Mouse (Mus musculus): Measurements from ENCODE around the gene Dpagt1. TPM values are rescaled to one million over a fixed set of nuclear protein-coding genes. Genes with fewer than 3 reads are reported as not detected.
A peak's percentile ranks its signal among the peaks of the same experiment; 100 is the strongest.
"Not testable (repeated sequence)": the region's sequence is repeated elsewhere in the genome, so short reads cannot be mapped to it uniquely, and the experiment has no call there.

The Dpagt1 gene
- polyA plus RNA-seq, 1 experiment from 2014 or later = 35.2 TPM

DNA sequence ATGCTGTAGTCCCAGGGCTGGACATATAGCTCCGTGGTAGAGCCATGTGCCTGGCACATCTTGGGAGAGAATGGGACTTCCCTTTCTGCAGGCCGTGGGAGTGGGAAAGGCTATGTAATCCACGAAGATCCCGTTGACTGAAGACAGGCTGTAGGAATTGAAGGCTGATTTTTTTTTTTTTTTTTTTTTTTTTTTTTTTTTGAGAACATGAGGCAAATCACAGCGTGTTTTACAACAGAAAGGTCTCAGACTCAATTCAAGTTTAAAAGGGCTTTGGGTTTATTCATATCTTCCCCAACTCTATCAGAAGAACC, 10.2 kb downstream of the Dpagt1 start:
- DNase-seq (ENCODE audit: low spot score) = peak; percentile 71
- Histone ChIP-seq H3K4me3 (peak overlapping the region; percentile 92), H3K4me1 (peaks cover 15% of the 10 kb centered on the region), H3K36me3 (peaks cover 68% of the 10 kb centered on the region), H3K27ac (peak overlapping the region; percentile 97), H3K9me3 (no peaks in the 10 kb centered on the region), H3K27me3 (ENCODE audit: insufficient read depth, poor library complexity, severe bottlenecking) (no peaks in the 10 kb centered on the region)
- WGBS = 4% methylated on average over 5 of the region's 5 CpGs

DNA sequence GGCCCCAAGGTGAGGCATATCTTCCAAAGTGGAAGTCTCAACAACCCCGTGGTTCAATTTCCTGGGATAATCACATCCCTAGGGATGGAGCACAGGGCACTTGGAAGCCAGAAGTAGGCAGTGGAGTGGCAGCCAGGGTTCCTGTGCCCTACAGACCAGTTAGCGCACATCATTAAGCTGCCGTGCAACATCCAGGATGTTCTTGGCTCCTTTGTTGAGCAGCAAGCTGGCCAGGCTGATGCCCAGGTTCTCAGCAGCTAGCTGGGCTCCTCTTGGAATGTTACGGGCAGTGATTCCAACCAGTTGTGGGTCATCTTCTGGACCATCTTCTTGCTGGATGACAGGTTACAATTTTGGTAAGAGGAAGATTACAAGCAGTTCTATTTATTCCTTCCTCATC, 10.7 kb downstream of the Dpagt1 start:
- Histone ChIP-seq H3K4me3 (peak overlapping the region; percentile 92), H3K4me1 (peaks cover 15% of the 10 kb centered on the region), H3K36me3 (peaks cover 68% of the 10 kb centered on the region)
- H3K9me3 ChIP-seq; H3K27ac ChIP-seq; H3K27me3 ChIP-seq (ENCODE audit: insufficient read depth, poor library complexity, severe bottlenecking): not testable (repeated sequence)
- WGBS = 51% methylated on average over 4 of the region's 4 CpGs
- DNase-seq (ENCODE audit: low spot score) = peak; percentile 73

DNA sequence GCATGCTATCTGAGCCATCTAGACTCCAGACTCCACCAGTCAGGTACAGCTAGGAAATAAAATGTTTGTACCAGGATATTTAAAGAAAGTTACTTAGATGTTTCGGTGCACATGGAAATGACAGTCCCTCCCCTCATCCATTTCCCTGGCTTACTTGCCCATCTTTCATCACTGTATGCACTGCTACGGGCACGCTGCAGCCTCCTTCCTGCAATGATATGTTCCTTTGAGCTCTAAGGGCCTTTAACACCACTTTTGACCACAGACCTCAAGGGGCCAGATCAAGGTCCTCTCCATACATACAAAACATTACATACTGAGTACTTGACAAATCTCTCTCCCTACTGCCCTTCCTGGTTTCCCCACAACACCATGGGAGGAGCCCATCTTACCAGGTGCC, 11.1 kb downstream of the Dpagt1 start:
- peak overlapping the region; percentile 92 for H3K4me3 ChIP-seq
- 69% methylated on average over 3 of the region's 3 CpGs for WGBS
- DNase-seq (ENCODE audit: low spot score) = peak; percentile 68
- no peaks in the 10 kb centered on the region for H3K9me3 ChIP-seq
- peaks cover 67% of the 10 kb centered on the region for H3K36me3 ChIP-seq
- no peaks in the 10 kb centered on the region for H3K27me3 ChIP-seq (ENCODE audit: insufficient read depth, poor library complexity, severe bottlenecking)
- H3K4me1 ChIP-seq = peaks cover 20% of the 10 kb centered on the region
- no peak overlapping the region for H3K27ac ChIP-seq

DNA sequence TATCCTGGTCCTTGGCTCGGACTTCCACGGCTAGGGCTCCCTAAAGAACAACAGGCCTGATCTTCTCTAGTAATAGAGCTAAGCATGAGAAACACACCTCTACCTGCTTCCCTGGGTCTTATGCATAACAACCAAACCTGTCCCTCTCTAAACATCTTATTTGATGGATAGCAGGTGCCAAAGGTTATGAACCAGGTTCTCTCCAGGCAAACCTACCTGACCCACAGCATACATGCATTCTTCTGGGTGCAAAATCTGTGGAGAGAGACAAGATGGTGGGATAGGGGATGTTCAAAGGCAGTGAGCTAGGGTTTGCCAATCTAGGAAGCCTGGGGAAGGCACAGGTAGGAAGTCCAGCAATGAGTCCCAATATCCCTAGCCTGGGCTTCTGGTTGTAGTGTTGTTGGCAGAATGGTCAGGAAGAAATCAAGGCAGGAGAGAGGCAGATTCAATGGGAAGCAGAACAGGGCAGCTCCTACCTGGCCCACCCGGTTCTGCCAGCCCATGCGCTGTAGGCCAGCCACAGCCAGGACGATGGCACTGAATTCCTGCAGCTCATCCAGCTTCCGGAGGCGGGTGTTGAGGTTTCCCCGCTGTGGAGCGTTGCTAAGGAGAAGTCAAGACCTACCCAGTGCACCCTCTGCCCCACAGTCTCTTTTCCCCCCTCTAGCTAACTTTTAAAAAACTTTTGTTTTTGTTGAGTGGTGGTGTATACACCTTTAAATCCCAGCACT, 11.8 kb downstream of the Dpagt1 start:
- Histone ChIP-seq H3K27me3 (ENCODE audit: insufficient read depth, poor library complexity, severe bottlenecking) (no peaks in the 10 kb centered on the region), H3K36me3 (peaks cover 61% of the 10 kb centered on the region), H3K27ac (0 out of 2 replicates have a peak overlapping the region, but pooled peaks have one; percentile 7), H3K4me3 (peak overlapping the region; percentile 92), H3K9me3 (no peaks in the 10 kb centered on the region), H3K4me1 (peaks cover 26% of the 10 kb centered on the region)
- peak; percentile 72 for DNase-seq (ENCODE audit: low spot score)
- WGBS = 62% methylated on average over 9 of the region's 9 CpGs

DNA sequence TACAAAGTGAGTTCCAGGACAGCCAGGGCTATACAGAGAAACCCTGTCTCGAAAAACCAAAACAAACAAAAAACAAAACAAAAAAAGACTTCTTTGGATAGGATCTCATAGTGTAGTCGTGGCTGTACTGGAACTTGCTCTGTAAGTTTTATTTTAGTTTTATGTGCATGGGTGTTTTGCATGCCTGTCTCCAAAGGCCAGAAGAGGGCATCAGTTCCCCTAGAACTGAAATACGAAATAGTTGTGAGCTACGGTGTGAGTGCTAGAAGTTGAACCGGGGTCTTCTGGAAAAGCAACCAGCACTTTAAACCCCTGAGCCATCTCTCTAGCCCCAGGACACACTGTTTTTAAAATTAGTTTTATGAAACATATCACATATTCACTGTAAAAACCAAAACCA, 12.8 kb downstream of the Dpagt1 start:
- Histone ChIP-seq H3K27me3 (ENCODE audit: insufficient read depth, poor library complexity, severe bottlenecking) (no peaks in the 10 kb centered on the region), H3K36me3 (peaks cover 52% of the 10 kb centered on the region), H3K9me3 (no peaks in the 10 kb centered on the region), H3K4me3 (no peak overlapping the region), H3K4me1 (peaks cover 33% of the 10 kb centered on the region), H3K27ac (no peak overlapping the region)
- WGBS = 81% methylated on average over 5 of the region's 5 CpGs
- DNase-seq (ENCODE audit: low spot score) = peak; percentile 71

DNA sequence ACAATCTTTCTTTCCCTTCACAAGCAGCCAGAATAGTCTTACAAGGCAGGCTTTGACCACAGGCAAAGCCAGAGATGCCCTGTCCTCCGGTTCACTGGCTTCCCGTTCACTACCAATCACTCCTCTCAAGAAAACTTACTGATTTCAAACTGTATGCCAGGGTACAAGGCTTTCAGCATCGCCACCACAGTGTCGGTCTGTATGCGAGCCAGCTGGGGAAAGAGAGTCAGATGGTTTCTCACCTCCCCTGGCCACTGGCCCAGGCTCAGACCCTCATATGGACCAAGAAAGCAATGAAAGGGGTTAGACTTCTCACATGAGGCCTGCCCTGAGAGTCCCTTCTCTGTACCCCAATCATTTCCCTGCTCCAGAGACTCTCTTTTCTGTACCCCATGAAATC, 15.7 kb downstream of the Dpagt1 start:
- Histone ChIP-seq H3K4me3 (peak overlapping the region; percentile 80), H3K27ac (peak overlapping the region; percentile 99), H3K9me3 (no peaks in the 10 kb centered on the region), H3K36me3 (peaks cover 51% of the 10 kb centered on the region), H3K27me3 (ENCODE audit: insufficient read depth, poor library complexity, severe bottlenecking) (no peaks in the 10 kb centered on the region), H3K4me1 (peaks cover 38% of the 10 kb centered on the region)
- WGBS = 86% methylated on average over 5 of the region's 5 CpGs
- DNase-seq (ENCODE audit: low spot score) = peak; percentile 74

DNA sequence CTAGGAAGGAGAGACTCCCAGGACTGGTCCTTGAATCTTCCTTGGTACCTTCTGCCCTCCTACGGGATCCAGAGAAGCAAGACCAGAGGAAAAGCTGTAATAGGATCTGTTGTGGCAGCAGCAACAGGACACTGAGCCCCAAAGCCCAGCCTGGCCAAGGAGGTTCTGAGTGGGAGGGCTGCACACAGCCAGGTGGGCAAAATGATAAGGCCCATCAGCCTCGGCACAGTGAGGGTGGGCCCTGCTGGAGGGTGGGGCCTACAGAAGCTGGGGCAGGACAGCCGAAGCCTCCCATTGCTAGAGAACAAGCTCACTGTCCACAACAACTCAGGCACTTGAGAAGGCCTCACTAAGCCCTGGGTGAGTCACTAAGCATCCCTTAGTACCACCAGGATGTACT, 16.4 kb downstream of the Dpagt1 start:
- peak overlapping the region; percentile 80 for H3K4me3 ChIP-seq
- peak overlapping the region; percentile 99 for H3K27ac ChIP-seq
- H3K9me3 ChIP-seq = no peaks in the 10 kb centered on the region
- no peaks in the 10 kb centered on the region for H3K27me3 ChIP-seq (ENCODE audit: insufficient read depth, poor library complexity, severe bottlenecking)
- peak; percentile 94 for DNase-seq (ENCODE audit: low spot score)
- WGBS = 58% methylated on average over 3 of the region's 3 CpGs
- peaks cover 51% of the 10 kb centered on the region for H3K36me3 ChIP-seq
- peaks cover 31% of the 10 kb centered on the region for H3K4me1 ChIP-seq

DNA sequence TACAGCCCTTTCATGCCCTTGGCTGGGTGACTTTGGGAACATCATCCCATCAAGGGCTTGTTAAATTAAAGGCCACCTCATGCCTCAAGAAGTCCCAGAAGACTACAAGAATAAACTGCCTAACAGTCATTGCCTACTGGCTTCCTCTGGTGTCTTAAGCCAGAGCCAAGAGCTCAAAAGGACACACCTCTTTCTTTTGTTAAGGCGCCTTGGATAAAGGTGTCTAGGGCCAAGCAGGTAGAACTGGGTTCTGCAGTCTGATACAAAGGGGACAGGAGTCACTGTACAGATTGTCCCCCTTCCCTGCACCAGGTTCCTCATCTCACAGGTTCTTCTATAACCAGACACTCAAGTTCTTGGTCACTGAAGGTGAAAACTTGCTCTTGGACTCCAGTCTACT, 16.8 kb downstream of the Dpagt1 start:
- WGBS = 73% methylated on average over 1 of the region's 1 CpGs
- DNase-seq (ENCODE audit: low spot score) = no peak
- Histone ChIP-seq H3K27me3 (ENCODE audit: insufficient read depth, poor library complexity, severe bottlenecking) (no peaks in the 10 kb centered on the region), H3K9me3 (no peaks in the 10 kb centered on the region), H3K36me3 (peaks cover 51% of the 10 kb centered on the region), H3K4me1 (peaks cover 28% of the 10 kb centered on the region), H3K4me3 (peak overlapping the region; percentile 80), H3K27ac (peak overlapping the region; percentile 99)

DNA sequence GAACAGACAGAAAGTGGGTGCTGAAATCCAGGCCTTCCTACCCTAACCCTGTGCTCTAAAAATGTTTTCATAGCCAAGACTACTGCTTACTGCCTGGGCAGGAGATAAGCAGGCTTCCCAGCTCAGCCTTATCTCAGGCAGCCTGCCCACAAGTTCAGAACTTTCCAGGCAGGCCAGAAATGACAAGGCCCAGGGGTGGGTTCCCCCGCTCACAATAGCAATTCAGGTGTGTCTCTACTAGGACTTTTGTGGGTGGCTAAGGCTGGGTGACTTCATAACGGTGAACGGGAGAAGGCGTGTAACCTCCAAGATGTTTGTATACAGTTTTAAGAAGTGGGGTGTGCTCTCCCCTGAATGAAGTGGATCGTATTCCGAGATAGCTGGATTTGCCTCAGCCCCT, 17.5 kb downstream of the Dpagt1 start:
- H3K4me1 ChIP-seq = peaks cover 24% of the 10 kb centered on the region
- H3K27me3 ChIP-seq (ENCODE audit: insufficient read depth, poor library complexity, severe bottlenecking) = no peaks in the 10 kb centered on the region
- H3K27ac ChIP-seq = peak overlapping the region; percentile 99
- peaks cover 54% of the 10 kb centered on the region for H3K36me3 ChIP-seq
- H3K9me3 ChIP-seq = no peaks in the 10 kb centered on the region
- peak overlapping the region; percentile 80 for H3K4me3 ChIP-seq
- peak; percentile 95 for DNase-seq (ENCODE audit: low spot score)
- 7% methylated on average over 6 of the region's 6 CpGs for WGBS

DNA sequence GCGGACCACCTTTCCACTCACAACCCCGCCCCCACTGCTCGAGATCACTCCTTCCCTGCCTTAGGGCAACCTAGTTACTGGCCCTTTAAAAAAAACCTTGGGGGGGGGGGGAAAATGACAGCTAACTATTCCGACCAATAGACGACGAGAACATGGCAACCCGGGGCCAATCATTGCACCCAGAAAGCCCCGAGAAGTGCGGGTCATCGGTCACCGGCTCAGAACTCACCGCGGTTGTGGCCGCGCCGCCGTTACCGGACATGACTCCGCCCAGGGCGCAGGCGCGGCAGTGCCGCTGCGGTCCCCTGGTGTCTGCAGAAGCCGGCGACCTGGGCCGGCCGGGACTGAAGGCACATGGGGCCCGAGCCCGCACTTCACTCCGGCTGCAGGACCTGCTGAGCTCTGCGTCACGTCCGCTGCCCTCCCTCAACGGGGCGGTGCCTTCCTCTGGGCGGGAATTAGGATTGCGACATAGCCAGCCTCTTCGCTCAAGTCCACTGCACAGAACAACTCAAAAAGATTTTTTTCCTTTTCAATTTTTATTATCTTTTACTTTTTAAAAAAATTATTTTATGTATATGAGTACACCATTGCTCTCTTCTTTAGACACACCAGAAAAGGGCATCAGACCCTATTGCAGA, 18.1 kb downstream of the Dpagt1 start, which contains the start of gene Hmbs:
Hmbs (minus strand) TSS at position 448 of the 641 bp plus-strand sequence.
- under 1% methylated on average over 39 of the region's 39 CpGs for WGBS
- Histone ChIP-seq H3K9me3 (no peaks in the 10 kb centered on the region), H3K27me3 (ENCODE audit: insufficient read depth, poor library complexity, severe bottlenecking) (no peaks in the 10 kb centered on the region), H3K4me1 (peaks cover 24% of the 10 kb centered on the region), H3K4me3 (peak within 1 kb of the TSS; percentile 80), H3K36me3 (peaks cover 54% of the 10 kb centered on the region), H3K27ac (peak within 1 kb of the TSS; percentile 99)
- peak; percentile 98 for DNase-seq (ENCODE audit: low spot score)

DNA sequence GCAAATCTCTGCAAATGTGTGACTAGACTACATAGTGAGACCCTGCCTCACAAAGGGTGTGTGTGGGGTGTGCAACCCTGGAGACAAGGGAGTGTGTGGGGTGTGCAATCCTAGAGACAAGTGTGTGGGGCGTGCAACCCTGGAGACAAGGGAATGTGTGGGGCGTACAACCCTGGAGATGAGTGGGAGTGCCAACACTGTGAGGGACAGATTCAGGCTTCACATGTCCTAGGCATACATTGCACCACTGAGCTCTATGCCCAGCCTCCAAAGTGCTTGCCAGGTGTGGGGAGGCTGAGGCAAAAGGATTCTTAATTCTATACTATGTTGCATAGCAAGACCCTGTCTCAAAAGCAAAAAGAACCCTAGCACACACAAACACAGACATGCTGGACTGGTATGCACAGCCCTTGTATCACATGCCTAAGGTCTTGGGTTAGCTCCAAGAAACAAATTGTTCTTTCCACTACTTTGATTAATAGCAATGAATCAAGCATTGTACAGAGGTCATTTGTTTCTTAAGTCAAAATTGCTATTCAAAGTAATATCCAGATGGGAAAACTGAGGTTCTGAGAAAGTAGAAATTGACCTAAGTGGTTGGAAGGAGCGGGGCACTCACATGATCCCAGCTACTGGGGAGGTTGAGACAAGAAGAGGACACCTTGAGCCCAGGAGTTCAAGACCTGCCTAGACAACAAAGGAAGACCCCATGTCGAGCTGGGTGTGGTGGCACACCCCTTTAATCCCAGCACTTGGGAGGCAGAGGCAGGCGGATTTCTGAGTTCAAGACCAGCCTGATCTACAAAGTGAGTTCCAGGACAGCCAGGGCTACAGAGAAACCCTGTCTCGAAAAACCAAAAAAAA, 20.0 kb downstream of the Dpagt1 start:
- WGBS = 87% methylated on average over 6 of the region's 6 CpGs
- H3K36me3 ChIP-seq = peaks cover 57% of the 10 kb centered on the region

DNA sequence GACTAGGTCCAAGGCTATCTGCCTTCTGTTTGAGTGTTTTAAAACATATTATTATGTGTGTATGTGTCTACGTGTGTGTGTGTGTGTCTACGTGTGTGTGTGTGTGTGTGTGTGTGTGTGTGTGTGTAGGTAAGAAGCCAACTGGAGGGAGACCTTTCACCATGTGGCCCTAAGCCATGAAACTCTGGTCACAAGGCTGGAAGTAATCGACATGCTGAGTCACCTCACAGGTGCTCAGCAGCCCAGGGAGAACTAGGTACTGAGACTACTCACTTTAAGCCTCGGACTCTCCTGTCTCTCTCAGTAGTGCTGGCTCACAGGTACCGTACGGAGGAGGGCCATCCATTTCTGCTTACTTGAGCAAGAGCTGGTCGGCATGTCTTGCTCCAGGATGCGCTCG, 21.3 kb downstream of the Dpagt1 start:
- peaks cover 17% of the 10 kb centered on the region for H3K4me1 ChIP-seq
- WGBS = 93% methylated on average over 9 of the region's 9 CpGs
- H3K4me3 ChIP-seq = no peak overlapping the region
- DNase-seq (ENCODE audit: low spot score) = no peak
- H3K36me3 ChIP-seq = peaks cover 60% of the 10 kb centered on the region
- H3K9me3 ChIP-seq = no peaks in the 10 kb centered on the region
- no peak overlapping the region for H3K27ac ChIP-seq
- H3K27me3 ChIP-seq (ENCODE audit: insufficient read depth, poor library complexity, severe bottlenecking) = no peaks in the 10 kb centered on the region

More for the DNA sequence above, 20.0 kb downstream of the Dpagt1 start:
- Histone ChIP-seq H3K9me3 (no peaks in the 10 kb centered on the region), H3K4me1 (peaks cover 24% of the 10 kb centered on the region), H3K27ac (no peak overlapping the region), H3K4me3 (no peak overlapping the region), H3K27me3 (ENCODE audit: insufficient read depth, poor library complexity, severe bottlenecking) (no peaks in the 10 kb centered on the region)
- DNase-seq (ENCODE audit: low spot score) = no peak

DNA sequence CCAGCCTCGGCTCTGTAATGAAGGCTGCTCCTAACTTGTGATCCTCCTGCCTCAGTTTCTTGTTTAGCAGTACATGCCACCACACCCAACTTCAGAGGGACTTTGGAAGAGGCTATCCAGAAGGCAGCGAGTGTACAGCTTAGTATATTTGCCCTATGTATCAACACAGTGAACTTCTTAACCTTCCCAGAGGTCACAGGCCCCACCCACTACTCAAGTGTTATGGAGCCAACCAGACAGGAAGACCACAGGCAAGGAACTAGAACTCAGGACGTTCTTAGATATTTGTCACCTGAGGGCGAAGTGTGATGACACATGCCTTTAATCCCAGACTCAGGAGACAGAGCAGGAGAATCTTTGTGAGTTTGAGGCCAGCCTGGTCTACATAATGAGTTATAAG, 21.8 kb downstream of the Dpagt1 start:
- H3K4me1 ChIP-seq = peaks cover 13% of the 10 kb centered on the region
- WGBS = 83% methylated on average over 4 of the region's 4 CpGs
- H3K36me3 ChIP-seq = peaks cover 65% of the 10 kb centered on the region
- no peaks in the 10 kb centered on the region for H3K9me3 ChIP-seq
- no peak overlapping the region for H3K4me3 ChIP-seq
- no peak for DNase-seq (ENCODE audit: low spot score)
- no peaks in the 10 kb centered on the region for H3K27me3 ChIP-seq (ENCODE audit: insufficient read depth, poor library complexity, severe bottlenecking)
- H3K27ac ChIP-seq = no peak overlapping the region

Data from heart, embryonic 10.5 days (tissue).